Mouse (Mus musculus): ENCODE results near the gene Fabp7. TPM values are rescaled to one million over a fixed set of nuclear protein-coding genes. Genes with fewer than 3 reads are reported as not detected.
A peak's percentile ranks its signal among the peaks of the same experiment; 100 is the strongest.

Gene Fabp7
- 215 and 244 TPM in 2 replicates for polyA plus RNA-seq (2014; fragmentation: Nextera tagmentation; extraction: Ambion mirVana)

GRCm38 (mm10) chr10:57784876-57785150 is at the start of gene Fabp7:
Fabp7 (plus strand) TSS chr10:57784881.
- H3K4me1 ChIP-seq (ENCODE audit: control insufficient read depth, insufficient read depth, low read length) = no peaks in the 10 kb centered on the region; the same call in 1 of the 2 replicates
- peak within 1 kb of the TSS; percentile 12; the same call in 1 of the 2 replicates for H3K4me3 ChIP-seq (ENCODE audit: low read depth, low read length)
- H3K36me3 ChIP-seq (replicated peaks; ENCODE audit: control insufficient read depth, insufficient read depth, low read depth, low read length) = no peaks in the 10 kb centered on the region
- peak within 1 kb of the TSS; percentile 32 for H3K4me2 ChIP-seq (ENCODE audit: low read depth, low read length)
- no peak for DNase-seq (ENCODE audit: low spot score)
- no peaks in the 10 kb centered on the region for H3K27me3 ChIP-seq (ENCODE audit: control insufficient read depth, insufficient read depth, low read length)
- H3K27ac ChIP-seq (replicated peaks; ENCODE audit: low read depth, low read length) = 0 out of 2 replicates have a peak within 1 kb of the TSS, but pooled peaks have one; percentile 3
- H3K9me3 ChIP-seq (replicated peaks; ENCODE audit: control insufficient read depth, low read length) = no peaks in the 10 kb centered on the region
- no peak; the same call in 1 of the 2 replicates for ATAC-seq (replicated peaks; ENCODE audit: insufficient number of reproducible peaks, low FRiP score, low TSS enrichment, low read depth)
- 16% methylated on average over 7 of the region's 7 CpGs for WGBS
- H3K9ac ChIP-seq (replicated peaks; ENCODE audit: low read length) = peak within 1 kb of the TSS; percentile 22

GRCm38 (mm10) chr10:57740733-57741132 is 43.9 kb upstream of the Fabp7 start:
- no peaks in the 10 kb centered on the region for H3K36me3 ChIP-seq (replicated peaks; ENCODE audit: control insufficient read depth, insufficient read depth, low read depth, low read length)
- H3K4me1 ChIP-seq (ENCODE audit: control insufficient read depth, insufficient read depth, low read length) = no peaks in the 10 kb centered on the region
- no peak overlapping the region for H3K27ac ChIP-seq (replicated peaks; ENCODE audit: low read depth, low read length)
- no peak overlapping the region for H3K4me2 ChIP-seq (ENCODE audit: low read depth, low read length)
- H3K9ac ChIP-seq (replicated peaks; ENCODE audit: low read length) = no peak overlapping the region
- no peak overlapping the region for H3K4me3 ChIP-seq (ENCODE audit: low read depth, low read length)
- no peak for DNase-seq (ENCODE audit: low spot score)
- ATAC-seq (replicated peaks; ENCODE audit: insufficient number of reproducible peaks, low FRiP score, low TSS enrichment, low read depth) = no peak
- H3K9me3 ChIP-seq (replicated peaks; ENCODE audit: control insufficient read depth, low read length) = no peaks in the 10 kb centered on the region
- 82% methylated on average over 4 of the region's 4 CpGs for WGBS
- H3K27me3 ChIP-seq (ENCODE audit: control insufficient read depth, insufficient read depth, low read length) = no peaks in the 10 kb centered on the region

GRCm38 (mm10) chr10:57741351-57741750 is 43.3 kb upstream of the Fabp7 start:
- Histone ChIP-seq H3K36me3 (replicated peaks; ENCODE audit: control insufficient read depth, insufficient read depth, low read depth, low read length) (no peaks in the 10 kb centered on the region), H3K27me3 (ENCODE audit: control insufficient read depth, insufficient read depth, low read length) (no peaks in the 10 kb centered on the region), H3K4me2 (ENCODE audit: low read depth, low read length) (no peak overlapping the region), H3K4me3 (ENCODE audit: low read depth, low read length) (no peak overlapping the region), H3K9me3 (replicated peaks; ENCODE audit: control insufficient read depth, low read length) (no peaks in the 10 kb centered on the region), H3K9ac (replicated peaks; ENCODE audit: low read length) (no peak overlapping the region), H3K4me1 (ENCODE audit: control insufficient read depth, insufficient read depth, low read length) (no peaks in the 10 kb centered on the region), H3K27ac (replicated peaks; ENCODE audit: low read depth, low read length) (no peak overlapping the region)
- 62% methylated on average over 2 of the region's 2 CpGs for WGBS
- DNase-seq (ENCODE audit: low spot score) = no peak
- no peak for ATAC-seq (replicated peaks; ENCODE audit: insufficient number of reproducible peaks, low FRiP score, low TSS enrichment, low read depth)

DNA sequence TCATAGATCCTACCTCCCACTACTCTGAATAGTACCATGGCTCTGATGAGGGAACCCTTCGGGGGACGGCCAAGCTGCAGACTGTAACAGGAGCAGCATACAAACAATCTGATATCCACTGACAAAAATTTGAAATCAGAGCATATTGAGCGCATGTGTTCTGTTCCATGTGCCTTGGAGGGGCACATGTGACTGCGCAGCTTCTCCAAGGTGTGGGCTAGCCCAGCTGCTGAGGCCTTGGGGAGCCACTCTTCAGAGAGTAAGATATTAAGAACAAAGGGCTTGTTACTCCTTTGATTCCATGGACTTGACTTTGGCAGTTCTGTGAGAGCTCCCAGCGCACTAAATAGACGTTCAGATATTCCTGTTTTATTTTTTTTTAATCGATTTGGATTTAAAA is 41.6 kb upstream of the Fabp7 start:
- WGBS = 68% methylated on average over 7 of the region's 7 CpGs
- H3K27me3 ChIP-seq (ENCODE audit: control insufficient read depth, insufficient read depth, low read length) = no peaks in the 10 kb centered on the region
- H3K4me3 ChIP-seq (ENCODE audit: low read depth, low read length) = no peak overlapping the region
- DNase-seq (ENCODE audit: low spot score) = no peak
- no peak for ATAC-seq (replicated peaks; ENCODE audit: insufficient number of reproducible peaks, low FRiP score, low TSS enrichment, low read depth)
- H3K4me1 ChIP-seq (ENCODE audit: control insufficient read depth, insufficient read depth, low read length) = no peaks in the 10 kb centered on the region
- H3K9ac ChIP-seq (replicated peaks; ENCODE audit: low read length) = no peak overlapping the region
- no peak overlapping the region for H3K27ac ChIP-seq (replicated peaks; ENCODE audit: low read depth, low read length)
- H3K4me2 ChIP-seq (ENCODE audit: low read depth, low read length) = no peak overlapping the region
- H3K36me3 ChIP-seq (replicated peaks; ENCODE audit: control insufficient read depth, insufficient read depth, low read depth, low read length) = no peaks in the 10 kb centered on the region
- no peaks in the 10 kb centered on the region for H3K9me3 ChIP-seq (replicated peaks; ENCODE audit: control insufficient read depth, low read length)

DNA sequence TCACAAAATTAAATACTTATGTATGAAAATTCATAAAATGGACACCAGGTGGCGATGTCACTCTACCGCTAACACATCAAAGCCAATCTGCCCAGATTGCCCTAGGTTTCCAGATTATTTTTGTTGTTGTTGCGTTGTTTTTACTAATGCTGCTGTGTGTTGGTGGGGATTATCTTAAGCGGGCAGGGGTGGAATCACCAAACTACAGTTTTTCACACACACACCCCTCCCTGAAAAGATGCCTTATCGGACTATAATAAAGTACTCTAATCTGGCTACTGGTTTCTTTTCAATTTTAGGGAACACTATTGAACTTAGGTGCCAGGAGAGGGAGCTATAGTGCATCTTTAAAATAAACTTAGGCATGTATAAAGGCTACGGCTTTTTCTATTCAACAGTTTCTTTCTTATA is 41.1 kb upstream of the Fabp7 start:
- 7% methylated on average over 6 of the region's 6 CpGs for WGBS
- H3K9me3 ChIP-seq (replicated peaks; ENCODE audit: control insufficient read depth, low read length) = no peaks in the 10 kb centered on the region
- H3K4me2 ChIP-seq (ENCODE audit: low read depth, low read length) = no peak overlapping the region
- no peak overlapping the region for H3K9ac ChIP-seq (replicated peaks; ENCODE audit: low read length)
- DNase-seq (ENCODE audit: low spot score) (peak; percentile 81), ATAC-seq (replicated peaks; ENCODE audit: insufficient number of reproducible peaks, low FRiP score, low TSS enrichment, low read depth) (peak; percentile 63)
- no peaks in the 10 kb centered on the region for H3K27me3 ChIP-seq (ENCODE audit: control insufficient read depth, insufficient read depth, low read length)
- 0 out of 2 replicates have a peak overlapping the region, but pooled peaks have one; percentile 11 for H3K4me3 ChIP-seq (ENCODE audit: low read depth, low read length)
- H3K36me3 ChIP-seq (replicated peaks; ENCODE audit: control insufficient read depth, insufficient read depth, low read depth, low read length) = no peaks in the 10 kb centered on the region
- H3K4me1 ChIP-seq (ENCODE audit: control insufficient read depth, insufficient read depth, low read length) = no peaks in the 10 kb centered on the region
- no peak overlapping the region for H3K27ac ChIP-seq (replicated peaks; ENCODE audit: low read depth, low read length)

DNA sequence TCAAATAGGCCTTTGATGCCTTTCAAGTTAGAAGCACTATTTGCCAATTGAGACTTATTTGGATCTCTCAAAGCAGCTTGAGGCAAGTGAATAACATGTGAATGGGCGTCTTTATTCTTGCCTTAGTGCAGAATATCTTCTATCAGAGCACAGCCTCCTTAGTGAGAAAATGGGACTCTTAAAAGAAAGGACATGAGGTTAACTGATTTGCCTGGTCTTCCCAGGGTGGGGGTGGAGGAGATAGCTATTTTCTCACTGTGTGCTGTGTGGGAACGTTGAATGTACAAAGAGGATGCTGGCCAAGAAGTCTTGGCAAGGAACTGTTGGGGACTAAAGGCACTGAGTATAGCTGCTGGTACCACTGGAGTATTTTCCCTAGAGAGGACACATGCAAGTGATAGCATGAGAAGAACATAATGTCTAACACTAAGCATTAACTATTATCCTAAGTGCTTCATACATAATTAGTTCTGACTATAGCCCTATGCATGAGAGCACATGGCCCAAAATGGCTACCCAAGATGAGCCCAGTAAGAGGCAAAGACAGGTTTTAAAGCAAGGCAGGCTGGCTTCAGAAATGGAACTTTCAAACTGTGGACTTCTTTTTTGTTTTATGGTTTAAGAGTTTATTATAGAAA is 40.4 kb upstream of the Fabp7 start:
- H3K4me1 ChIP-seq (ENCODE audit: control insufficient read depth, insufficient read depth, low read length) = no peaks in the 10 kb centered on the region
- no peaks in the 10 kb centered on the region for H3K36me3 ChIP-seq (replicated peaks; ENCODE audit: control insufficient read depth, insufficient read depth, low read depth, low read length)
- 36% methylated on average over 2 of the region's 2 CpGs for WGBS
- no peak overlapping the region for H3K9ac ChIP-seq (replicated peaks; ENCODE audit: low read length)
- DNase-seq (ENCODE audit: low spot score) (peak; percentile 4), ATAC-seq (replicated peaks; ENCODE audit: insufficient number of reproducible peaks, low FRiP score, low TSS enrichment, low read depth) (no peak; the same call in 1 of the 2 replicates)
- H3K27ac ChIP-seq (replicated peaks; ENCODE audit: low read depth, low read length) = no peak overlapping the region
- H3K4me3 ChIP-seq (ENCODE audit: low read depth, low read length) = no peak overlapping the region
- no peak overlapping the region for H3K4me2 ChIP-seq (ENCODE audit: low read depth, low read length)
- no peaks in the 10 kb centered on the region for H3K27me3 ChIP-seq (ENCODE audit: control insufficient read depth, insufficient read depth, low read length)
- H3K9me3 ChIP-seq (replicated peaks; ENCODE audit: control insufficient read depth, low read length) = no peaks in the 10 kb centered on the region

DNA sequence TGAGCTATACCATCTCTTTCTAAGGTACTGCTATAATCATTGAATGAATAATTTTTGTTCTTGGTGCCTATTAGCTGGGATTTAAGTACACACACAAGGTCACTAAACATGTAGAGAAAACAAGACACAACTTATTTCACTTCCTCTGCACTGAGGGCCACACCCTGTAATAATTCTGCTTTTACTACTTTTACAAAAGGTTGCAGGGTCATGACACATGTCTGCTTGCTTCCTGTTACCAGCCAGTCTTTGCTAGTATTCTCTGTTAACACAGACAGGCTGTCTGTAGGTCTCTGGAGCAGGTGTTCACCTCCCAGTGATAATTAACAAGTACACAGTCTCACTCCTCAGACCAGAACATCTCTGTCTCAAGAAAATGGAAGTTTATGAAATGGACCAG is 39.2 kb upstream of the Fabp7 start:
- Histone ChIP-seq H3K4me1 (ENCODE audit: control insufficient read depth, insufficient read depth, low read length) (no peaks in the 10 kb centered on the region), H3K4me3 (ENCODE audit: low read depth, low read length) (no peak overlapping the region), H3K9me3 (replicated peaks; ENCODE audit: control insufficient read depth, low read length) (no peaks in the 10 kb centered on the region), H3K27ac (replicated peaks; ENCODE audit: low read depth, low read length) (no peak overlapping the region), H3K9ac (replicated peaks; ENCODE audit: low read length) (no peak overlapping the region), H3K36me3 (replicated peaks; ENCODE audit: control insufficient read depth, insufficient read depth, low read depth, low read length) (no peaks in the 10 kb centered on the region), H3K4me2 (ENCODE audit: low read depth, low read length) (no peak overlapping the region), H3K27me3 (ENCODE audit: control insufficient read depth, insufficient read depth, low read length) (no peaks in the 10 kb centered on the region)
- DNase-seq (ENCODE audit: low spot score) (no peak), ATAC-seq (replicated peaks; ENCODE audit: insufficient number of reproducible peaks, low FRiP score, low TSS enrichment, low read depth) (no peak)

DNA sequence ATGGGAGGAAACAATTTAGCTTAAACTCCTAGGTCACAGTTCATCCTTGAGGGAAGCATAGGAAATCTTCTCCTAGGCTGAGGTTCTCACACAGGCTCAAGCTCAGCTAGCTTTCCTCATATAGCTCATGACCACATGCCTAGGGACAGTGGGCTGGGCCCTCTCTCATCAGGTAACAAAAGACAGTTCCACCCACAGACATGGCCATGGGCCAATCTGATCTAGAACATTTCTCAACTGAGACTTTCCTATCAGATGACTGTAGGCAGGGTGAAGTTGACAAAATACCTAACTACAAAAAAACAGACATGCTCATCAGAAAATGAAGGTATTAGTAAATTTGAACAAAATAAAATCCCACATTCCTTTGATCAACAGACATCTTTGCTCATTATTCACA is 37.6 kb upstream of the Fabp7 start:
- H3K27ac ChIP-seq (replicated peaks; ENCODE audit: low read depth, low read length) = no peak overlapping the region
- H3K4me3 ChIP-seq (ENCODE audit: low read depth, low read length) = no peak overlapping the region
- no peaks in the 10 kb centered on the region for H3K27me3 ChIP-seq (ENCODE audit: control insufficient read depth, insufficient read depth, low read length)
- H3K36me3 ChIP-seq (replicated peaks; ENCODE audit: control insufficient read depth, insufficient read depth, low read depth, low read length) = no peaks in the 10 kb centered on the region
- no peak for ATAC-seq (replicated peaks; ENCODE audit: insufficient number of reproducible peaks, low FRiP score, low TSS enrichment, low read depth)
- no peaks in the 10 kb centered on the region for H3K9me3 ChIP-seq (replicated peaks; ENCODE audit: control insufficient read depth, low read length)
- no peaks in the 10 kb centered on the region for H3K4me1 ChIP-seq (ENCODE audit: control insufficient read depth, insufficient read depth, low read length)
- no peak overlapping the region for H3K9ac ChIP-seq (replicated peaks; ENCODE audit: low read length)
- no peak for DNase-seq (ENCODE audit: low spot score)
- no peak overlapping the region for H3K4me2 ChIP-seq (ENCODE audit: low read depth, low read length)
